Mouse (Mus musculus): ENCODE data around the gene Cd68. TPM values are rescaled to one million over a fixed set of nuclear protein-coding genes. Genes with fewer than 3 reads are reported as not detected.
"Not testable (repeated sequence)": the region's sequence is repeated elsewhere in the genome, so short reads cannot be mapped to it uniquely, and the experiment has no call there.

The Cd68 gene
- total RNA-seq, 2 experiments from 2014 or later: 8.4 to 11.5 TPM

- DNase-seq (ENCODE audit: low spot score in 2 of 2): peak; percentile 100
Observed at GRCm38 (mm10) chr11:69632284-69633089, 33.5 kb downstream of the Cd68 start, which contains the start of gene Fxr2. TSS of gene Fxr2 (plus strand) at chr11:69632990.

- no peak for DNase-seq (ENCODE audit: low spot score in 2 of 2)
Observed at GRCm38 (mm10) chr11:69629802-69630201, 36.2 kb downstream of the Cd68 start.

GRCm38 (mm10) chr11:69628286-69628685, 37.7 kb downstream of the Cd68 start:
- DNase-seq (ENCODE audit: low spot score in 2 of 2): peak; percentile 75 to 77

- not testable (repeated sequence) for DNase-seq (ENCODE audit: low spot score in 2 of 2)
Observed at GRCm38 (mm10) chr11:69624339-69624738, 41.6 kb downstream of the Cd68 start.

- no peak for DNase-seq (ENCODE audit: low spot score in 2 of 2)
Observed at GRCm38 (mm10) chr11:69623006-69623405, 42.9 kb downstream of the Cd68 start.

GRCm38 (mm10) chr11:69622406-69622805, 43.5 kb downstream of the Cd68 start:
- peak in 1 of 2 experiments; percentile 24 for DNase-seq (ENCODE audit: low spot score in 2 of 2)

GRCm38 (mm10) chr11:69621571-69622268, 44.2 kb downstream of the Cd68 start, which contains the start of gene Sat2:
TSS of gene Sat2 (plus strand) at chr11:69622024.
- peak; percentile 65 to 69 for DNase-seq (ENCODE audit: low spot score in 2 of 2)

GRCm38 (mm10) chr11:69620394-69621081, 45.4 kb downstream of the Cd68 start:
- DNase-seq (ENCODE audit: low spot score in 2 of 2): no peak

- no peak for DNase-seq (ENCODE audit: low spot score in 2 of 2)
Observed at GRCm38 (mm10) chr11:69617805-69618204, 48.1 kb downstream of the Cd68 start, which contains the start of gene Shbg. TSS of gene Shbg (minus strand) at chr11:69617905.

GRCm38 (mm10) chr11:69616781-69617180, 49.2 kb downstream of the Cd68 start:
- DNase-seq (ENCODE audit: low spot score in 2 of 2): no peak

- DNase-seq (ENCODE audit: low spot score in 2 of 2): not testable (repeated sequence)
Observed at GRCm38 (mm10) chr11:69614257-69614588, 51.7 kb downstream of the Cd68 start.

Small RNA genes within 50 kb of the gene (microRNA-seq; reads per million reads assigned to microRNA genes)
- gene Mir1934 (6.9 to 7.6 reads per million in 2 experiments), gene Mir467f (0 reads per million in 2 experiments)

Other genes starting within 250 kb of the Cd68 start
- 1 to 10 TPM; 8.0 to 8.6 TPM for gene Dnah2, start 117.0 kb downstream of the Cd68 start, total RNA-seq (2021)
- gene Efnb3, start 105.9 kb downstream of the Cd68 start, total RNA-seq (2021): 100 to 1,000 TPM; 203 to 217 TPM
- 10 to 100 TPM in 1 of 2 experiments, 1 to 10 TPM in 1; 7.7 to 10.6 TPM for gene Wrap53, start 85.9 kb downstream of the Cd68 start, total RNA-seq (2021)
- 10 to 100 TPM; 31.4 to 31.8 TPM for gene Trp53, start 85.8 kb downstream of the Cd68 start, total RNA-seq (2021)
- 100 to 1,000 TPM; 456 to 463 TPM for gene Atp1b2, start 60.2 kb downstream of the Cd68 start, total RNA-seq (2021)
- not detected for gene Shbg, start 48.2 kb downstream of the Cd68 start, total RNA-seq (2021)
- gene Sat2, start 44.1 kb downstream of the Cd68 start, total RNA-seq (2021): 10 to 100 TPM; 15.0 to 17.1 TPM
- 100 to 1,000 TPM in 1 of 2 experiments, 10 to 100 TPM in 1; 99.2 to 103 TPM for gene Fxr2, start 33.2 kb downstream of the Cd68 start, total RNA-seq (2021)
- not detected for gene Sox15, start 10.8 kb downstream of the Cd68 start, total RNA-seq (2021)
- gene Mpdu1, start 3.5 kb downstream of the Cd68 start, total RNA-seq (2021): 10 to 100 TPM; 85.9 to 89.9 TPM
- gene Eif4a1, start 6.3 kb upstream of the Cd68 start, total RNA-seq (2021): 100 to 1,000 TPM; 492 to 501 TPM
- 10 to 100 TPM; 88.0 to 98.7 TPM for gene Senp3, start 15.9 kb upstream of the Cd68 start, total RNA-seq (2021)
- gene Tnfsf13, start 19.6 kb upstream of the Cd68 start, total RNA-seq (2021): 1 to 10 TPM; 1.1 to 1.2 TPM
- 1 to 10 TPM; 6.7 to 8.3 TPM for gene Tnfsf12, start 29.7 kb upstream of the Cd68 start, total RNA-seq (2021)
- gene Tnfsfm13, start 29.9 kb upstream of the Cd68 start, total RNA-seq (2021): under 1 TPM; 0.69 to 0.76 TPM
- gene Polr2a, start 92.5 kb upstream of the Cd68 start, total RNA-seq (2021): 10 to 100 TPM; 55.6 to 59.4 TPM
- under 1 TPM in 1 of 2 experiments, not detected in 1; 0.22 TPM for gene Slc35g3, start 95.8 kb upstream of the Cd68 start, total RNA-seq (2021)
- 10 to 100 TPM; 69.7 to 72.8 TPM for gene Zbtb4, start 99.8 kb upstream of the Cd68 start, total RNA-seq (2021)
- 1 to 10 TPM; 1.1 to 1.6 TPM for gene Chrnb1, start 129.8 kb upstream of the Cd68 start, total RNA-seq (2021)
- gene Fgf11, start 135.7 kb upstream of the Cd68 start, total RNA-seq (2021): 10 to 100 TPM; 26.8 to 26.9 TPM
- gene Tmem102, start 139.5 kb upstream of the Cd68 start, total RNA-seq (2021): not detected
- not detected for gene Gm39566, start 149.1 kb upstream of the Cd68 start, total RNA-seq (2021)
- gene Spem2, start 152.3 kb upstream of the Cd68 start, total RNA-seq (2021): not detected
- gene Spem1, start 156.0 kb upstream of the Cd68 start, total RNA-seq (2021): under 1 TPM; 0.34 to 0.54 TPM
- 100 to 1,000 TPM; 227 to 245 TPM for gene Nlgn2, start 171.6 kb upstream of the Cd68 start, total RNA-seq (2021)
- 100 to 1,000 TPM; 148 to 153 TPM for gene Tmem256, start 172.4 kb upstream of the Cd68 start, total RNA-seq (2021)
- 10 to 100 TPM; 31.2 to 37.7 TPM for gene Plscr3, start 180.2 kb upstream of the Cd68 start, total RNA-seq (2021)
- under 1 TPM in 1 of 2 experiments, not detected in 1; 0.25 TPM for gene Tnk1, start 192.6 kb upstream of the Cd68 start, total RNA-seq (2021)
- gene Tmem95, start 211.9 kb upstream of the Cd68 start, total RNA-seq (2021): not detected
- under 1 TPM; 0.85 TPM for gene Kctd11, start 215.3 kb upstream of the Cd68 start, total RNA-seq (2021)
- under 1 TPM; 0.16 to 0.21 TPM for gene Acap1, start 229.4 kb upstream of the Cd68 start, total RNA-seq (2021)
- 1 to 10 TPM; 2.4 to 2.5 TPM for gene 2810408A11Rik, start 234.8 kb upstream of the Cd68 start, total RNA-seq (2021)
- 100 to 1,000 TPM; 127 to 146 TPM for gene Neurl4, start 234.9 kb upstream of the Cd68 start, total RNA-seq (2021)
- 10 to 100 TPM; 27.8 to 30.2 TPM for gene Gps2, start 247.7 kb upstream of the Cd68 start, total RNA-seq (2021)

Data from layer of hippocampus, postnatal 10 days (tissue).